Mouse (Mus musculus) hindbrain, embryonic 15.5 days (tissue): Measurements from ENCODE around the gene Rgs8. TPM values are rescaled to one million over a fixed set of nuclear protein-coding genes. Genes with fewer than 3 reads are reported as not detected.
A peak's percentile ranks its signal among the peaks of the same experiment; 100 is the strongest.

Experiments used
- ATAC-seq: fragments of 200-750 bp; cut with Nextera tagmentation; 2 replicates; pipeline ENCODE4 v1.8.0; 2017; ENCODE audit warnings: low read depth, moderate number of reproducible peaks, moderate TSS enrichment; ENCODE audit not compliant: low FRiP score
- H3K27ac ChIP-seq: fragments of 300-500 bp; sonication (generic); replicated peaks from 2 replicates; pipeline ENCODE4 v1.5.1; 2015; ENCODE audit warnings: mild to moderate bottlenecking, inconsistent platforms
- H3K27me3 ChIP-seq: fragments of 300-500 bp; sonication (generic); 2 replicates; pipeline ENCODE4 v1.6.1; 2015; ENCODE audit warnings: control low read depth, inconsistent platforms
- H3K36me3 ChIP-seq: fragments of 300-500 bp; sonication (generic); 2 replicates; pipeline ENCODE4 v1.6.1; 2015; ENCODE audit warnings: control low read depth, inconsistent platforms
- H3K4me1 ChIP-seq: fragments of 300-500 bp; sonication (generic); replicated peaks from 2 replicates; pipeline ENCODE4 v1.6.1; 2015; ENCODE audit warnings: control low read depth, inconsistent platforms
- H3K4me2 ChIP-seq: fragments of 300-500 bp; sonication (generic); 2 replicates; pipeline ENCODE4 v1.6.1; 2015; ENCODE audit warnings: moderate library complexity, mild to moderate bottlenecking, inconsistent platforms
- H3K4me3 ChIP-seq: fragments of 300-500 bp; sonication (generic); 2 replicates; pipeline ENCODE4 v1.5.1; 2015; ENCODE audit warnings: mild to moderate bottlenecking, inconsistent platforms
- H3K9ac ChIP-seq: fragments of 300-500 bp; sonication (generic); 2 replicates; pipeline ENCODE4 v1.6.1; 2015; ENCODE audit warnings: inconsistent platforms
- H3K9me3 ChIP-seq: fragments of 300-500 bp; sonication (generic); 2 replicates; pipeline ENCODE4 v1.6.1; 2016; ENCODE audit warnings: control low read depth, inconsistent platforms
- WGBS: fragments of 180-500 bp; shearing (Covaris S2); methylation state at CpG from one replicate; pipeline ENCODE4 v1.1.7; 2015; 5-methylcytosine and 5-hydroxymethylcytosine counted together
- polyA plus RNA-seq: library from polyadenylated mRNA; unstranded; fragments of >200 nt; fragmentation: Nextera tagmentation; extraction: Ambion mirVana; gene quantifications from 2 replicates; pipeline ENCODE4 v1.2.1, GENCODE M21; 2015

Gene Rgs8
- polyA plus RNA-seq, 1 experiment from 2014 or later, result 21.6 TPM

GRCm38 (mm10) chr1:153711544-153712262 is 58.9 kb downstream of the Rgs8 start:
- Histone ChIP-seq H3K4me2 (no peak overlapping the region), H3K36me3 (no peaks in the 10 kb centered on the region), H3K27me3 (no peaks in the 10 kb centered on the region), H3K4me3 (no peak overlapping the region), H3K27ac (no peak overlapping the region), H3K9ac (no peak overlapping the region), H3K9me3 (no peaks in the 10 kb centered on the region), H3K4me1 (no peaks in the 10 kb centered on the region)
- WGBS, result 92% methylated on average over 3 of the region's 3 CpGs
- ATAC-seq, result no peak

GRCm38 (mm10) chr1:153712633-153713032 is 59.8 kb downstream of the Rgs8 start:
- Histone ChIP-seq H3K27ac (no peak overlapping the region), H3K4me1 (no peaks in the 10 kb centered on the region), H3K9ac (no peak overlapping the region), H3K4me2 (no peak overlapping the region), H3K4me3 (no peak overlapping the region), H3K27me3 (no peaks in the 10 kb centered on the region), H3K36me3 (no peaks in the 10 kb centered on the region), H3K9me3 (no peaks in the 10 kb centered on the region)
- 96% methylated on average over 2 of the region's 2 CpGs for WGBS
- no peak for ATAC-seq

GRCm38 (mm10) chr1:153717990-153718389 is 65.2 kb downstream of the Rgs8 start:
- Histone ChIP-seq H3K27me3 (no peaks in the 10 kb centered on the region), H3K27ac (no peak overlapping the region), H3K9me3 (no peaks in the 10 kb centered on the region), H3K4me1 (no peaks in the 10 kb centered on the region), H3K9ac (no peak overlapping the region), H3K4me3 (no peak overlapping the region), H3K36me3 (no peaks in the 10 kb centered on the region), H3K4me2 (no peak overlapping the region)
- no peak for ATAC-seq
- 81% methylated on average over 1 of the region's 1 CpGs for WGBS

- Histone ChIP-seq H3K9ac (no peak overlapping the region), H3K27ac (no peak overlapping the region), H3K9me3 (no peaks in the 10 kb centered on the region), H3K4me3 (no peak overlapping the region), H3K4me2 (no peak overlapping the region), H3K27me3 (no peaks in the 10 kb centered on the region), H3K36me3 (no peaks in the 10 kb centered on the region), H3K4me1 (no peaks in the 10 kb centered on the region)
- no peak for ATAC-seq
- WGBS, result 81% methylated on average over 7 of the region's 7 CpGs
These were observed 68.1 kb downstream of the Rgs8 start for GRCm38 (mm10) chr1:153720935-153721334.

GRCm38 (mm10) chr1:153721565-153722310 is 68.9 kb downstream of the Rgs8 start:
- ATAC-seq, result no peak
- Histone ChIP-seq H3K4me3 (no peak overlapping the region), H3K36me3 (no peaks in the 10 kb centered on the region), H3K4me2 (no peak overlapping the region), H3K4me1 (no peaks in the 10 kb centered on the region), H3K9me3 (no peaks in the 10 kb centered on the region), H3K27me3 (no peaks in the 10 kb centered on the region), H3K9ac (no peak overlapping the region), H3K27ac (no peak overlapping the region)
- 86% methylated on average over 9 of the region's 9 CpGs for WGBS

- 81% methylated on average over 9 of the region's 9 CpGs for WGBS
These were observed 70.6 kb downstream of the Rgs8 start for GRCm38 (mm10) chr1:153723426-153723825.

GRCm38 (mm10) chr1:153726636-153727035 is 73.8 kb downstream of the Rgs8 start:
- H3K36me3 ChIP-seq, result no peaks in the 10 kb centered on the region
- H3K27ac ChIP-seq, result no peak overlapping the region
- H3K9me3 ChIP-seq, result no peaks in the 10 kb centered on the region
- WGBS, result 68% methylated on average over 16 of the region's 16 CpGs
- H3K27me3 ChIP-seq, result no peaks in the 10 kb centered on the region
- H3K9ac ChIP-seq, result no peak overlapping the region
- H3K4me2 ChIP-seq, result no peak overlapping the region
- no peak overlapping the region for H3K4me3 ChIP-seq
- ATAC-seq, result 0 out of 2 replicates have a peak, but pooled peaks have one; percentile 20
- peaks cover 11% of the 10 kb centered on the region for H3K4me1 ChIP-seq

More at GRCm38 (mm10) chr1:153723426-153723825, 70.6 kb downstream of the Rgs8 start:
- no peak overlapping the region for H3K4me2 ChIP-seq
- no peaks in the 10 kb centered on the region for H3K27me3 ChIP-seq
- no peak overlapping the region for H3K27ac ChIP-seq
- no peak overlapping the region for H3K9ac ChIP-seq
- H3K9me3 ChIP-seq, result no peaks in the 10 kb centered on the region
- no peaks in the 10 kb centered on the region for H3K4me1 ChIP-seq
- ATAC-seq, result no peak
- no peak overlapping the region for H3K4me3 ChIP-seq
- no peaks in the 10 kb centered on the region for H3K36me3 ChIP-seq

- Histone ChIP-seq H3K36me3 (no peaks in the 10 kb centered on the region), H3K4me2 (no peak overlapping the region), H3K9ac (no peak overlapping the region), H3K4me3 (no peak overlapping the region), H3K27ac (no peak overlapping the region), H3K9me3 (no peaks in the 10 kb centered on the region), H3K4me1 (peaks cover 24% of the 10 kb centered on the region), H3K27me3 (no peaks in the 10 kb centered on the region)
- whole genome bisulfite sequencing, result 70% methylated on average over 2 of the region's 2 CpGs
- ATAC-seq, result no peak
These were observed 77.0 kb downstream of the Rgs8 start for GRCm38 (mm10) chr1:153729806-153730205.

- Histone ChIP-seq H3K9ac (no peak overlapping the region), H3K36me3 (no peaks in the 10 kb centered on the region), H3K9me3 (no peaks in the 10 kb centered on the region), H3K4me2 (no peak overlapping the region), H3K27ac (peak overlapping the region; percentile 37; the same call in 1 of the 2 replicates), H3K27me3 (no peaks in the 10 kb centered on the region), H3K4me3 (no peak overlapping the region), H3K4me1 (peaks cover 24% of the 10 kb centered on the region)
- 0 out of 2 replicates have a peak, but pooled peaks have one; percentile 17 for ATAC-seq
- WGBS, result 40% methylated on average over 3 of the region's 3 CpGs
These were observed 77.8 kb downstream of the Rgs8 start for GRCm38 (mm10) chr1:153730671-153731070.

GRCm38 (mm10) chr1:153733181-153733580 is 80.4 kb downstream of the Rgs8 start:
- ATAC-seq, result no peak
- 29% methylated on average over 8 of the region's 9 CpGs for WGBS
- Histone ChIP-seq H3K4me2 (no peak overlapping the region), H3K4me3 (no peak overlapping the region), H3K36me3 (no peaks in the 10 kb centered on the region), H3K9me3 (no peaks in the 10 kb centered on the region), H3K27me3 (no peaks in the 10 kb centered on the region), H3K4me1 (peaks cover 47% of the 10 kb centered on the region), H3K9ac (no peak overlapping the region), H3K27ac (no peak overlapping the region)

- no peak overlapping the region for H3K4me2 ChIP-seq
- no peaks in the 10 kb centered on the region for H3K36me3 ChIP-seq
- H3K27ac ChIP-seq, result no peak overlapping the region
- no peak overlapping the region for H3K4me3 ChIP-seq
- WGBS, result 85% methylated on average over 4 of the region's 4 CpGs
- no peaks in the 10 kb centered on the region for H3K9me3 ChIP-seq
- peaks cover 57% of the 10 kb centered on the region for H3K4me1 ChIP-seq
- ATAC-seq, result no peak
- H3K27me3 ChIP-seq, result no peaks in the 10 kb centered on the region
- no peak overlapping the region for H3K9ac ChIP-seq
These were observed 82.0 kb downstream of the Rgs8 start for GRCm38 (mm10) chr1:153734866-153735265.

- no peaks in the 10 kb centered on the region for H3K36me3 ChIP-seq
- H3K27ac ChIP-seq, result no peak overlapping the region
- no peak overlapping the region for H3K4me2 ChIP-seq
- no peak overlapping the region for H3K4me3 ChIP-seq
- H3K9me3 ChIP-seq, result no peaks in the 10 kb centered on the region
- H3K4me1 ChIP-seq, result peaks cover 60% of the 10 kb centered on the region
- no peaks in the 10 kb centered on the region for H3K27me3 ChIP-seq
- ATAC-seq, result no peak
- 68% methylated on average over 6 of the region's 6 CpGs for WGBS
- no peak overlapping the region for H3K9ac ChIP-seq
These were observed 83.3 kb downstream of the Rgs8 start for GRCm38 (mm10) chr1:153736096-153736495.
